Mouse (Mus musculus): ENCODE results near the gene Gm45021. TPM values are rescaled to one million over a fixed set of nuclear protein-coding genes. Genes with fewer than 3 reads are reported as not detected.

Gene Gm45021
- polyA plus RNA-seq (2012; rRNA removed), result 1.1 TPM in 1 of 2 replicates, not detected in the other

- TF ChIP-seq POLR2A (IDR thresholded peaks at IDR 0.05; ENCODE audit: extremely low read depth, insufficient read depth, low read length), result no peak
- no peak for TF ChIP-seq CTCF (IDR thresholded peaks at IDR 0.05; ENCODE audit: extremely low read depth, insufficient read depth, low read length)
- H3K4me3 ChIP-seq (ENCODE audit: insufficient read depth, low read length), result no peak within 1 kb of the TSS
- no peak within 1 kb of the TSS; the same call in 1 of the 2 replicates for H3K27ac ChIP-seq (ENCODE audit: insufficient read depth, low read length)
- H3K4me1 ChIP-seq (ENCODE audit: control insufficient read depth, insufficient read depth, low read length), result no peaks in the 10 kb centered on the region; the same call in 1 of the 2 replicates
Measured at GRCm38 (mm10) chr6:48589194-48589750, at the start of gene Gm45021. Gm45021 (plus strand) TSS chr6:48589610.

GRCm38 (mm10) chr6:48539860-48540259 lies 49.5 kb upstream of the Gm45021 start:
- no peak overlapping the region; the same call in 1 of the 2 replicates for H3K4me3 ChIP-seq (ENCODE audit: insufficient read depth, low read length)
- TF ChIP-seq CTCF (IDR thresholded peaks at IDR 0.05; ENCODE audit: extremely low read depth, insufficient read depth, low read length), result no peak
- TF ChIP-seq POLR2A (IDR thresholded peaks at IDR 0.05; ENCODE audit: extremely low read depth, insufficient read depth, low read length), result no peak

GRCm38 (mm10) chr6:48540721-48541120 lies 48.7 kb upstream of the Gm45021 start:
- no peak for TF ChIP-seq CTCF (IDR thresholded peaks at IDR 0.05; ENCODE audit: extremely low read depth, insufficient read depth, low read length)
- TF ChIP-seq POLR2A (IDR thresholded peaks at IDR 0.05; ENCODE audit: extremely low read depth, insufficient read depth, low read length), result no peak
- Histone ChIP-seq H3K4me1 (ENCODE audit: control insufficient read depth, insufficient read depth, low read length) (peaks cover 8% of the 10 kb centered on the region), H3K27ac (ENCODE audit: insufficient read depth, low read length) (no peak overlapping the region), H3K4me3 (ENCODE audit: insufficient read depth, low read length) (no peak overlapping the region)

More at GRCm38 (mm10) chr6:48539860-48540259, 49.5 kb upstream of the Gm45021 start:
- Histone ChIP-seq H3K27ac (ENCODE audit: insufficient read depth, low read length) (no peak overlapping the region), H3K4me1 (ENCODE audit: control insufficient read depth, insufficient read depth, low read length) (peaks cover 8% of the 10 kb centered on the region)

DNA sequence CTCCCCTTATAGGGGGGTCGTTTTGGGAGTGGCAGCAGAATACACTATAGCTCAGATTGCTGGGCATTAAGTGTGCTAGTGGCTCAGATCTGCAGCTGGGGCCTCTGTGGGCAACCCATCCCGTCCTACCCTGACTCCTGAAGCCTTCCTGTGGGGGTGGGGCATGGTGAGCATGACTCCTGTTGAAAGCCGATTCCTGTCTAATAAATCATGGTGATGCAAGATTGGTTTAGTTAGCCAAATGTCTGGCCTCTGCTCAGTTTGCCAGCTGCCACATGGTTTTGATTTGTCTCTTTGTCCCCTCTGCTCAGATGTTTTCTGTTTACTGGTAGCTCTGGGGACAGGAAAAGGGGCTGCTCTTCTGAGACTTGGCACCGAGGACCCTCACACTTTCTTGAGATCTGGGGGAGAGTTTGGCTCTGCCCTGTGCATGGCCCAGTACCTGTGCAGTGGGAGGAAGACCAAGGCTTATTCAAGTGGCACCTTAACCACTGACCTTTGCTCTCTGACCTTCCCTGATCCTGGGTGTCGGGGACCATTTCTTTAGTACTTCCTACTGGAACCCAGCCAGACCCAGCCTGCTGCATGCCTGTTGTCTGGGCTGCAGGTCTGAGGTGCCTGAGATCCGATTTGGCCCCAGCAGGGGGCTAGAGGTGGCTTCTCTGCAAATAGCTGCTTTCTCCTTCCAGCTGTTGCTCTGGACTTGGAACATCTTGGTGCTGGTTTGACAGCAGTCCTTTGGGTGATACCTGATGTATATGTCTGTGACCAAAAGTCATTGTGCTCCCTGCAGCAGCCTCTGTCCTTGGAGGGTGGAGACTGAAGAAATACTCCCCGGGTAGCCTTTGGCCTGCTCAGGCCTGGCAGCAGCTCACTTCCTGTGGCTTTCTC lies 47.6 kb upstream of the Gm45021 start:
- Histone ChIP-seq H3K4me3 (ENCODE audit: insufficient read depth, low read length) (no peak overlapping the region), H3K27ac (ENCODE audit: insufficient read depth, low read length) (no peak overlapping the region), H3K4me1 (ENCODE audit: control insufficient read depth, insufficient read depth, low read length) (peaks cover 8% of the 10 kb centered on the region)
- no peak for TF ChIP-seq POLR2A (IDR thresholded peaks at IDR 0.05; ENCODE audit: extremely low read depth, insufficient read depth, low read length)
- TF ChIP-seq CTCF (IDR thresholded peaks at IDR 0.05; ENCODE audit: extremely low read depth, insufficient read depth, low read length), result no peak

DNA sequence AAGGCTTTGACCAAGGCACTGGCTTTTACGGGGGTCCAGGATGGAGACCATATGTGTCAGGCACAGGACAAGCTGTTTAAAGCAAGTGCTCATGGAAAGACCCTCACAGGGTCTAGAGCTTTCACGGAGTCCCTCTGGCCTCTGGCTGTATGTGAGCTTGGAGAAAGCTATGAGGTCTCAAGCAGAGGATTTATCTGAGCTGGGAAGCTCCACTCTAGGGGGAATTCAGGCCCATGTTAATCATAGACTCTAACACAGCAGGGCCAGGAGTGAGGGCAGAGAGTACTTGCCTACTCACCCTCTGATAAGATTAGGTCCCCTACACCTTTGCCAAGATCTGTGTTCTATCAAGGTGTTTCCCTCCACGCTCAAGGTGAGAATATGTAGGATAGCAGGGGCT lies 46.8 kb upstream of the Gm45021 start:
- peaks cover 8% of the 10 kb centered on the region for H3K4me1 ChIP-seq (ENCODE audit: control insufficient read depth, insufficient read depth, low read length)
- TF ChIP-seq CTCF (IDR thresholded peaks at IDR 0.05; ENCODE audit: extremely low read depth, insufficient read depth, low read length) (no peak), POLR2A (IDR thresholded peaks at IDR 0.05; ENCODE audit: extremely low read depth, insufficient read depth, low read length) (0 out of 2 replicates have a peak, but pooled peaks have one; percentile 23)
- no peak overlapping the region for H3K27ac ChIP-seq (ENCODE audit: insufficient read depth, low read length)
- H3K4me3 ChIP-seq (ENCODE audit: insufficient read depth, low read length), result no peak overlapping the region

DNA sequence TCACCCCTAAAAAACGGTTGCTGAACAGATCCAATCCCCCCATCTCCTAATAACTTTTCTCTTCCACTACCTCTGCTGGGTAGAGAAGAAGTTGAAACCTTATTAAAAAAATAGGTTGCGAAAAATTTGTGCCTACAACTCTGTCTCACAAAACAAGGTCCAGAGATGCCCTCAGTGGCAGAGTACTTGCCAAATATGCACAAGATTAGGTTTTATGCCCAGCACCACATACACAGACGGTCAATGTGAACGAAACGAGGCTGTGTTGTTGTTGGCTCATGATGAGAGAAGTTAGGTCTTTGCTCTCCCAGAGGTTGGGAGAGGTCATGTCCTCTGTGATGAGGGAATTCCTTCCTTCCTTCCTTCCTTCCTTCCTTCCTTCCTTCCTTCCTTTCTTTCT lies 44.2 kb upstream of the Gm45021 start:
- Histone ChIP-seq H3K27ac (ENCODE audit: insufficient read depth, low read length) (no peak overlapping the region), H3K4me1 (ENCODE audit: control insufficient read depth, insufficient read depth, low read length) (no peaks in the 10 kb centered on the region), H3K4me3 (ENCODE audit: insufficient read depth, low read length) (no peak overlapping the region)
- TF ChIP-seq POLR2A (IDR thresholded peaks at IDR 0.05; ENCODE audit: extremely low read depth, insufficient read depth, low read length), result no peak
- TF ChIP-seq CTCF (IDR thresholded peaks at IDR 0.05; ENCODE audit: extremely low read depth, insufficient read depth, low read length), result no peak

- peak; percentile 57 for TF ChIP-seq CTCF (IDR thresholded peaks at IDR 0.05; ENCODE audit: extremely low read depth, insufficient read depth, low read length)
- TF ChIP-seq POLR2A (IDR thresholded peaks at IDR 0.05; ENCODE audit: extremely low read depth, insufficient read depth, low read length), result no peak
- H3K27ac ChIP-seq (ENCODE audit: insufficient read depth, low read length), result no peak overlapping the region
- no peak overlapping the region for H3K4me3 ChIP-seq (ENCODE audit: insufficient read depth, low read length)
- H3K4me1 ChIP-seq (ENCODE audit: control insufficient read depth, insufficient read depth, low read length), result no peaks in the 10 kb centered on the region
Measured at GRCm38 (mm10) chr6:48546271-48546670, 43.1 kb upstream of the Gm45021 start.

- TF ChIP-seq CTCF (IDR thresholded peaks at IDR 0.05; ENCODE audit: extremely low read depth, insufficient read depth, low read length), result no peak
- TF ChIP-seq POLR2A (IDR thresholded peaks at IDR 0.05; ENCODE audit: extremely low read depth, insufficient read depth, low read length), result no peak
- Histone ChIP-seq H3K4me1 (ENCODE audit: control insufficient read depth, insufficient read depth, low read length) (no peaks in the 10 kb centered on the region), H3K27ac (ENCODE audit: insufficient read depth, low read length) (no peak overlapping the region), H3K4me3 (ENCODE audit: insufficient read depth, low read length) (no peak overlapping the region)
Measured at GRCm38 (mm10) chr6:48546858-48547257, 42.6 kb upstream of the Gm45021 start.

- no peak overlapping the region for H3K27ac ChIP-seq (ENCODE audit: insufficient read depth, low read length)
- no peaks in the 10 kb centered on the region for H3K4me1 ChIP-seq (ENCODE audit: control insufficient read depth, insufficient read depth, low read length)
- H3K4me3 ChIP-seq (ENCODE audit: insufficient read depth, low read length), result no peak overlapping the region
- no peak for TF ChIP-seq CTCF (IDR thresholded peaks at IDR 0.05; ENCODE audit: extremely low read depth, insufficient read depth, low read length)
- no peak for TF ChIP-seq POLR2A (IDR thresholded peaks at IDR 0.05; ENCODE audit: extremely low read depth, insufficient read depth, low read length)
Measured at GRCm38 (mm10) chr6:48548314-48548713, 41.1 kb upstream of the Gm45021 start.
